Mouse (Mus musculus): ENCODE results near the gene Tarbp2. TPM values are rescaled to one million over a fixed set of nuclear protein-coding genes. Genes with fewer than 3 reads are reported as not detected.

Tarbp2 gene
- polyA plus RNA-seq, 1 experiment from 2014 or later = 97.9 TPM

DNA sequence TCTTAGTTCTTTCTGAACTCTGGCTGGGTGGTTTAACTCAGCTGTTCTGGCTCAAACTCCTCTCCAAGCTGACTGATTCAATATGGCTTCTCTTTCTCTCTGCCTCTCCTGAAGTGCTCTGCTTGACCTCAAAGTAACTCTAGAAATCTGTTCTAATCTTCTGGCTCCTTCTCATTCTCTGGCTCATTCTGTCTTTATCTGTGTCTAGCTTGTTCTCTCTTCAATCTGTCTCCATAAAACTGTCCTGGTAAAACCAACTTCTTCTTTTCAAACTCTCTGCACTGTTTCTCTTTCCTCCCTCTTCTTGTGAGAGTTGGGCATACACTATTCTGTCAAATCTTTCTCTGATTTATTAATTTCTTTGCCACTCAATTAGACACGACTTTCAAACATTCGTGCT is 49.9 kb downstream of the Tarbp2 start:
- Histone ChIP-seq H3K4me1 (no peaks in the 10 kb centered on the region), H3K4me2 (replicated peaks) (no peak overlapping the region), H3K27me3 (replicated peaks) (no peaks in the 10 kb centered on the region), H3K36me3 (peaks cover 3% of the 10 kb centered on the region; the same call in 1 of the 2 replicates), H3K27ac (no peak overlapping the region), H3K4me3 (no peak overlapping the region), H3K9me3 (no peaks in the 10 kb centered on the region), H3K9ac (no peak overlapping the region)
- WGBS = 85% methylated on average over 2 of the region's 2 CpGs
- no peak for ATAC-seq (ENCODE audit: low FRiP score, low read depth)

DNA sequence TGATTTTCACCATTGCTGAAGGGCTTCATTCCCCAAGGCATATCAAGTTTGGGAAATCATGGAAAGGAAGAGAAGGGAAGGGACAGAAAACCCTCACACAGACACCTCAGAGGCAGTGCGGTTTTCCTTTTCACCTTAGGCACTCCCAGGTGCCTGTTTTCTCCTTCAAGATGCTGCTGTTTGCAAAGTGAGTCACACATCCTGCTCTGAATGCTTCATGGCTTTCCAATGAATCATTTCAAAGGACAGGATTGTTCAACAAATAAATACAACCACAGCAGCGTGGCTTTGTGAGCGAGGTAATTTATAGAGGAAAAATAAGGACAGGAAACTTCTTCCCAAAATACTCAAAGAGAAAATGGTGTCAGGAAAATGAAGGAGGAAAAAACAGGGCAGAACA is 54.1 kb downstream of the Tarbp2 start:
- WGBS = 81% methylated on average over 3 of the region's 3 CpGs
- no peak overlapping the region for H3K9ac ChIP-seq
- peaks cover 3% of the 10 kb centered on the region; the same call in 1 of the 2 replicates for H3K36me3 ChIP-seq
- no peak overlapping the region for H3K4me3 ChIP-seq
- H3K4me1 ChIP-seq = 0 out of 2 replicates have a peak, but pooled peaks cover 3% of the 10 kb centered on the region
- ATAC-seq (ENCODE audit: low FRiP score, low read depth) = no peak
- no peaks in the 10 kb centered on the region for H3K27me3 ChIP-seq (replicated peaks)
- no peaks in the 10 kb centered on the region for H3K9me3 ChIP-seq
- no peak overlapping the region for H3K4me2 ChIP-seq (replicated peaks)
- H3K27ac ChIP-seq = no peak overlapping the region

Other genes starting within 250 kb of the Tarbp2 start
- gene Gm9918, start 247.6 kb upstream of the Tarbp2 start, polyA plus RNA-seq (2016; fragmentation: Nextera tagmentation; extraction: Ambion mirVana) = 0.09 and 0.23 TPM in 2 replicates
- gene Mfsd5, start 238.7 kb upstream of the Tarbp2 start, polyA plus RNA-seq (2016; fragmentation: Nextera tagmentation; extraction: Ambion mirVana) = 53.2 and 56.4 TPM in 2 replicates
- gene Espl1, start 221.9 kb upstream of the Tarbp2 start, polyA plus RNA-seq (2016; fragmentation: Nextera tagmentation; extraction: Ambion mirVana) = 22.5 and 25.4 TPM in 2 replicates
- 373 and 404 TPM in 2 replicates for gene Pfdn5, start 192.1 kb upstream of the Tarbp2 start, polyA plus RNA-seq (2016; fragmentation: Nextera tagmentation; extraction: Ambion mirVana)
- 90.4 and 94.9 TPM in 2 replicates for gene Myg1, start 186.5 kb upstream of the Tarbp2 start, polyA plus RNA-seq (2016; fragmentation: Nextera tagmentation; extraction: Ambion mirVana)
- 51.3 and 53.2 TPM in 2 replicates for gene Aaas, start 167.4 kb upstream of the Tarbp2 start, polyA plus RNA-seq (2016; fragmentation: Nextera tagmentation; extraction: Ambion mirVana)
- gene Sp7, start 151.0 kb upstream of the Tarbp2 start, polyA plus RNA-seq (2016; fragmentation: Nextera tagmentation; extraction: Ambion mirVana) = 0.57 and 0.81 TPM in 2 replicates
- gene Sp1, start 112.0 kb upstream of the Tarbp2 start, polyA plus RNA-seq (2016; fragmentation: Nextera tagmentation; extraction: Ambion mirVana) = 6.9 and 7.7 TPM in 2 replicates
- gene Amhr2, start 72.8 kb upstream of the Tarbp2 start, polyA plus RNA-seq (2016; fragmentation: Nextera tagmentation; extraction: Ambion mirVana) = 0.23 TPM in 2 replicates
- 80.5 and 80.6 TPM in 2 replicates for gene Prr13, start 59.2 kb upstream of the Tarbp2 start, polyA plus RNA-seq (2016; fragmentation: Nextera tagmentation; extraction: Ambion mirVana)
- gene Pcbp2, start 47.7 kb upstream of the Tarbp2 start, polyA plus RNA-seq (2016; fragmentation: Nextera tagmentation; extraction: Ambion mirVana) = 144 and 152 TPM in 2 replicates
- gene Gm10337, start 14.5 kb upstream of the Tarbp2 start, polyA plus RNA-seq (2016; fragmentation: Nextera tagmentation; extraction: Ambion mirVana) = not detected in 2 replicates
- gene Map3k12, start 1.1 kb upstream of the Tarbp2 start, polyA plus RNA-seq (2016; fragmentation: Nextera tagmentation; extraction: Ambion mirVana) = 48.8 and 51.9 TPM in 2 replicates
- 4.8 and 5.4 TPM in 2 replicates for gene Npff, start 6.8 kb downstream of the Tarbp2 start, polyA plus RNA-seq (2016; fragmentation: Nextera tagmentation; extraction: Ambion mirVana)
- gene Gm28047, start 106.9 kb downstream of the Tarbp2 start, polyA plus RNA-seq (2016; fragmentation: Nextera tagmentation; extraction: Ambion mirVana) = not detected in 2 replicates
- gene Atf7, start 107.3 kb downstream of the Tarbp2 start, polyA plus RNA-seq (2016; fragmentation: Nextera tagmentation; extraction: Ambion mirVana) = 22.0 and 23.9 TPM in 2 replicates
- 61.1 and 62.7 TPM in 2 replicates for gene Atp5g2, start 154.2 kb downstream of the Tarbp2 start, polyA plus RNA-seq (2016; fragmentation: Nextera tagmentation; extraction: Ambion mirVana)
- 39.1 and 47.3 TPM in 2 replicates for gene Calcoco1, start 204.0 kb downstream of the Tarbp2 start, polyA plus RNA-seq (2016; fragmentation: Nextera tagmentation; extraction: Ambion mirVana)

Measured in neural tube, embryonic 12.5 days (tissue).